Mouse (Mus musculus): Measurements from ENCODE around the gene Rpl23a.
"Not testable (repeated sequence)": the region's sequence is repeated elsewhere in the genome, so short reads cannot be mapped to it uniquely, and the experiment has no call there.

Rpl23a gene

DNA sequence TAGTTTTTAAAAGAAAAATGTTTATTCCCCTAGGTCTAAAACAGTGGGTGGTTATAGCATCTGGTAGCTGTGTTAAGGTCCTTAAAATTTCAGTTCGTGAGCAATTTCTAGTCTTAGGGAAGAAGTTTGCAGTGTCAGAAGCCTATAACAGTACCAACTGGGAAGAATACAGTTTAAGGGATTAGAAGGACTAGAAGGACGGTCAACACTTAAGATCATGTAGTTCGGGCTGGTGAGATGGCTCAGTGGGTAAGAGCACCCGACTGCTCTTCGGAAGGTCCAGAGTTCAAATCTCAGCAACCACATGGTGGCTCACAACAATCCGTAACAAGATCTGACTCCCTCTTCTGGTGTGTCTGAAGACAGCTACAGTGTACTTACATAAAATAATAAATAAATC, 1.3 kb upstream of the Rpl23a start:
- in situ Hi-C loops (cut with MboI, MseI): not testable (repeated sequence)

DNA sequence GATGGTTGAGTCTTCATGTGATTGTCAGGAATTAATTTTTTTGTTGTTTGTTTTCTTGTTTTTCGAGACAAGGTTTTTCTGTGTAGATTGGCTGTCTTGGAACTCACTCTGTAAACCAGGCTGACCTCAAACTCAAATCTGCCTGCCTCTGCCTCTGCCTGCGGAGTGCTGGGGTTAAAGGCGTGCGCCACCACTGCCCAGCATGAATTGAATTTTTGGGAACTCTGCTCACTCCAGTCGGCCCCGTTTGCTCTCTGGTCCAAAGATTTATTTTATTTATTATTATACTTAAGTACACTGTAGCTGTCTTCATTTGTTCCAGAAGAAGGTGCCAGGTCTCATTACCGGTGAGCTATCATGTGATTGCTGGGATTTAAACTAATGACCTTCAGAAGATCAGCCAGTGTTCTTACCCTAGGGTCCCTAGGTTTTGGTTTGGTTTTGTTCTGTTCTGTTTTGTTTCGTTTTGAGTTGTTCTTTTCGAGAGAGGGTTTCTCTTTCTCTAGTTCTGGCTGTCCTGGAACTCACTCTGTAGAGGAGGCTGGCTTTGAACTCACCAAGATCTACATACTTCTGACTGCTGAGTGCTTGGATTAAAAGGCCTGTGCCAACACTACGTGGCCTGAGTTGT, 615 bp upstream of the Rpl23a start:
- in situ Hi-C loops (cut with MboI, MseI): no loop called here

DNA sequence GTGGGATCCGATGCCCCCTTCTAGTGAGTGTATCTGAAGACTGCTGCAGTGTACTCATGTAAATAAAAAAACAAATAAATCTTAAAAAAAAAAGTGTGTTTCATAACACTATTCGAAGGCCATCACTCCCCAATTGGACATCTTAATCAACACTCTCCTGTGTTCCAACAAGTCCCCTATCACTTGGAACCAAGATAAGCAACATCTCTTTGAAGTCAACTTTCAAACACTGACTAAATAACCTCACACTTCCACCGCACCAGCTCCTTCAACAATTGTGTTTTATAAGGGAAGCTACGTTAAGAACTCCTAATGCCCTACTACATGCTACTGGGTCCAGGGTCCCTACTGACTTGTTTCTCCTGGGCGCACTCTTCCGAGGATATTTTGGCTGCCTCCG, 934 bp downstream of the Rpl23a start:
- in situ Hi-C loops (cut with MboI, MseI): no loop called here

DNA sequence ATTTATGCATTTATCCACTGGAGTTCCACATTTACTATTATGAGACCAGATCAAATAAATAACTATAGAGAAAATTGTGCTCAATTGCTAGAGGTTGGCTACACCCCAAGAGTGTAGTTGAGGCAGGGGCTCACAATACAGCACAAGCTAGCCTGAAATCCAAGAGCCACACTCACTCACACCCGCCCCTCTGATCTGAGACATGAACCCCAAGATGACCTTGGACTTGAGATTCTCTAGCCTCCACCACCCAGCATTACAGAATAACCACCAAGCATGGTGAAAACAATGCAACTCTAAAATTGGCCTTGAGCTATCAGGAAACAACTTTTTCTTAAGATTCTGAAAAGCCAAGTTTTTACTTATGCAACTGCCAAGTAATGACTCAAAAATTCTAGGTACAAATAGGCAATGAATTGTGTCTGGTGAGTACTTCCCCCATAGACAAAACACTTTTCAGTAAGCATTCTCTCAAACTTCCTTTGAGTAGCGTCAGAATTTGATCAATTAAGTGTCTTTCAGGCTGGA, 1.5 kb downstream of the Rpl23a start:
- in situ Hi-C loops (cut with MboI, MseI): no loop called here

DNA sequence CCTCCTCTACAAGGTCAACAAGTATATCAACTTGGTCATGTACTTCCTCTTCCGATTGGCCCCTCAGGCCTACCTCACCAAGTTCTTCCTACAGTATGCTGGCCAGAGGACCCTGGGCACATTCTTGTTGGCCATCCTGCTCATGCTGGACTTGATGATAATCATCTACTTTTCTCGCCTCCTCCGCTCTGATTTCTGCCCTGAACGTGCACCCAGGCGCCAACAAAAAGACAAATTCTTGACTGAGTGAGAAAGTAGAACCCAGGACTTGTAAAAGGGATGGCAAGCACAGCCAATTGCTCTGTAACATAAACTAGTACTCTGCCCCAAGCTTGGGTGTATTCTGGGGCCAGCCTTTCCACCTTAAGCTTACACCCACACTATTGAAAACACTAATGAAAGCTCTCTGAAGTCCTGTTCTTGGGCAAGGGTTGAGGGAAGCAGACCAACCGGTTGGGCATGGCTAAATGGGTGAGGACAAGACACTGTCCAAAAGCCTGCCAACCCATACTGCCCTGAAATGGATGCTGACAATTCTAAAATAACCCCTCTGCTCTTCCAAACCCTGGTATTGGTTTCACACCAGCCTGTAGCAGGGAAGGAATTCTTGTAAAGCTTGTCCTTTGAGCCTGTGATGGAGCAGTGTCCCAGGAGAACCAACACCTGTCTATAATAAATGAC, 3.2 kb downstream of the Rpl23a start:
- in situ Hi-C loops (cut with MboI, MseI): no loop called here

DNA sequence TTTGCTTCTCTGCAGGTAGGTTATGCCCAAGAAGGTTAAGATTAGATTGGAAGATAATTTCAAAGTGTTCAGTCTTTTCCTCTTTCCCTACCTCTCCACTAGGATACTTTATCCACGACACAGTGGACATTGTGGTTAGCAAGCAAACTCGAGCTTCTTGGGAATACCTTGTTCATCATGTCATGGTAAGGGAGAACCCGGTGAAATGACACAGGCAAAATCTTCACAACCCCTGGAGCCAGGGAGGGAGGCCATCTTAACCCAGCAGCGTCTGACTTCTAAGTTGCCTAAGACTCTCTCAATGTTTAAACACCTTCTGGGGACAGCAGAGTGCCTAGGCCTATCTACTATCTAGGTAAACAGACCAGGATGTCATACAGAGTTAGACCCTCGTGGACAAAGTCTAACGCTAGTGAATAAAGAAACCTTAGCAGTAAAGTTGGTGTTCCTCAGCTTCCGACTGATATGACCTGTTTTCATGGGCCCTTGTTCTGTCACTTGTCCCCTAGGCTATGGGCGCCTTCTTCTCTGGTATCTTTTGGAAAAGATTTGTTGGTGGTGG, 3.9 kb downstream of the Rpl23a start:
- in situ Hi-C loops (cut with MboI, MseI): no loop called here

DNA sequence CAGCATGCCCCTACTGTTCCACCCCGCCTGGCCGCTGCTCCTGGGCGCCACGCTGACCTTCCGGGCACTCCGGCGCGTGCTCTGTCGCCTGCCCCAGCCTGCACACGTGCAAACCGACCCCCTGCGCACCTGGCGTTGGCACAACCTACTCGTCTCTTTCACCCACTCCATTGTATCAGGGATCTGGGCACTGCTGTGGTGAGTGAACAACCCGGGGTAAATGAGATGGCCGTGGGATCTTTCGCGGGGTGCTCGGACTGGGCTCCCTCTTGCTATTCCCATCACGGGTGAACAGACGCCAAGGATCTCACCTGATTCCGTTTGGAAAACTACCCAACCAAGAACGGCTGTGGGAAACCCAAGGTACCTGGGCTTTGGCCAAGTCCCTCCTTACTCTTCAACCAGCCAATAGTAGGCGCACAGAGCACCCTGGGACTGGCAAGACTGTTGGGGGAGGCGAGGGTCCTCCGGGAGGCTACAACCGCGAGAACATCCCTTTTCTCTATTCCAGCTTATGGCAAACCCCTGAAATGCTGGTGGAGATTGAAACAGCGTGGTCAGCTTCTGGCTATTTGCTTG, 4.4 kb downstream of the Rpl23a start:
- in situ Hi-C loops (cut with MboI, MseI): no loop called here

DNA sequence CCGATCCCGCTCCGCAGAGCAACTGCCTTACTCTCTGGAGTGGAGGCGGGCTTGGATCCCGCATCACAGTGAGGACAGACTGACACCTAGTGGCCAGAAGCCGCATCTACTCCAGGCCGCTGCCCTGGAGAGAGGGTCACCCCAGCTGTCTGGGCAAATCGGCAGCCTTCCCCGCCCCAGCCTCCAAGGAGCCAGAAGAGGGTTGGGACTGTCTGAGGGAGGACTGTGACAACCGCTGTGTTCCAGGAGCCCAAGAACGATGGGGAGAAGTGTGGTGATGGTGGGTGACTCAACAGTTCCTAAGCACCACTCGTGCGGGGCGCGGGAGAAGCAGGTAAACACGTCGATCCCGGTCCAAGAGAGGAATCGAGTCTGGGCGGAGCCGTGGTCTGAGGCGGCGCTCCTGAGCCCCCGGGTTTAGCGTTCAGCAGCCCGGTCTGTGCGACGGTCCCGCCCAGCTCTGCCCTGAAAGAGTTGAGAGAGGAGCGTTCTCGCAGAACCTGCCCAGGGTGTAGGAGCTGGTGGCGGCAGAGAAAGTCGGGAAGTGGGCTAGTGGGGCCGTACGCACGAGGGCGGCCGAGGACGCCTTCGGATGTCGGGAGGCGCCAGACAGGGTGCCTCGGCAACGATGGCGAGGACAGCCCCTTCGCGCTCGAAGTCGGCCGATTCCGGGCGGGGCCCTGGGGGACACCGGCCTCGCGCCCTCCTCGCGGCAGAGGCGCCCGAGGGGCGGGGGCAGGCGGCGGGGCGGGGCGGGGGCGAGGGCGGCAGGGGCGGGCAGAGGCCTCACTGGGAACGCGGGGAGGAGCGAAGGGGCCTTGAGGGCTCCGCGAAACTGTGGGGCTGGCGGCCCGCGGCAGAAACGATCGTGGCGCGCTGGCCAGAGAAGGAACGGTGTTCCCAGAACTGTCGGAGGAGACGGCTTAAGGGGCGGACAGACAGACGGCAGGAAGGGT, 5.2 kb downstream of the Rpl23a start:
- in situ Hi-C loops (cut with MboI, MseI): no loop called here

DNA sequence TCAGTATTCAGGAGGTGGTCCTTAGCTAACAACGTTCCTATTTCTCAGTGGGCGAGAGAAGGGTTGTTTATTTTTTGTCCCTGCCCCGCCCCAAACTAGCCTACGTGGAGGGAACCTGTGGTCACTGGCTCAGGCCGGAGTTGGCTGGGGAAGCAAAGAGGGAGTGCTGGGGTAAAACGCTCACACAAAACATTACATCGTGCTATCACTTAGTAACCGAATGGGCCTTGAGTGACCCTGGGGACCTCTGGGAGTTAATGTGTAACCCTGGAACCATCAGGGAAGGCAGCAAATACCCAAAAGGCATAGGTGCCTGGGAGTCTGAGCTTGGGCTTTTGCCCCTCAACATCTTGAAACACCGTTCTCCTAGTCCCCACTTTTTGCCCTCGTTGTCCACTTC, 5.9 kb downstream of the Rpl23a start:
- in situ Hi-C loops (cut with MboI, MseI): no loop called here

DNA sequence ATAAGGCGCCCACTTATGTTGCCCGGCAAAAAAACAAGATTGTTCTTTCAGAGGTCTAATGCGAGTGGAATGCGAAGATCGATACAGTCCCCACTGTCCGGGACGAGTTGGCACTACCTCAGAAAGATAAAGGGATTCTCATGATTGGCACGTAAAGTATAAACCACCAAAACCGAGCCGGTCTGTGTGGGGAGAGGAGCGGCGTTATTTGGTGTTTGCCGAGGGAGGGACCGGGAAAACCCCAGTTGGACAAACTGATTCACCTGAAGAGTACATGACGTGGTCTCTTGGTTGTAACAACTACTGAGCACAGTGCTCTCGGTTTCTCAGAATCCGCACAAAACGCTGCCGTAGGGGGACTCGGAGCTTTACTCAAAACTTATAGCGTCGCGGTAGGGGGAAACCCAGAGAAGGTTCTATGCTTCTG, 6.5 kb downstream of the Rpl23a start:
- in situ Hi-C loops (cut with MboI, MseI): no loop called here

DNA sequence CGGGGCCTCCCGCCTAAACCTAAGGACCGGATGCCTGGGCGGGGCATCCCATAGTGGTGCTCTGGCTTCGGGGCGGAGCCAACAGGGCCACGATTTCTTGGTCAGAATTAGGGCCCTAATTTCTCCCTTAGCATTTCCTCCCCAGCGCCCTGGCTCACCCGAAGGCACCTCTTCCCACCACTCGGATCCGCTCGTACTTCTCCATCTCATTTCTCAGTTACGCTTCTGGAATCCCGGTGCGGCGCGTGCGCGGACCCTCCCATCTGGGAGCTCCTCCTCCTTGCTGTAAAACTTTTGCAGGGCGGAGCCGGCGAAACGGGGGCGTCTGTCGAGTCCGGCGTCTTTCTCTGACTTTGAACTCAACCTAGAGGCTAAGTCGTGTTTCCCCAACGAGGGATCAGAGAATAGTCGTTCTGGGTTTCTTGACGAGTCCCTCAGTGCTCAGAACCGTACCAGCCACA, 7.0 kb downstream of the Rpl23a start, which contains the start of the genes Nek8 and Tlcd1:
TSS of gene Nek8 (minus strand) at position 274 of the 461 bp plus-strand sequence.
TSS of gene Tlcd1 (plus strand) at position 310 of the 461 bp plus-strand sequence.
- in situ Hi-C loops (cut with MboI, MseI): no loop called here

DNA sequence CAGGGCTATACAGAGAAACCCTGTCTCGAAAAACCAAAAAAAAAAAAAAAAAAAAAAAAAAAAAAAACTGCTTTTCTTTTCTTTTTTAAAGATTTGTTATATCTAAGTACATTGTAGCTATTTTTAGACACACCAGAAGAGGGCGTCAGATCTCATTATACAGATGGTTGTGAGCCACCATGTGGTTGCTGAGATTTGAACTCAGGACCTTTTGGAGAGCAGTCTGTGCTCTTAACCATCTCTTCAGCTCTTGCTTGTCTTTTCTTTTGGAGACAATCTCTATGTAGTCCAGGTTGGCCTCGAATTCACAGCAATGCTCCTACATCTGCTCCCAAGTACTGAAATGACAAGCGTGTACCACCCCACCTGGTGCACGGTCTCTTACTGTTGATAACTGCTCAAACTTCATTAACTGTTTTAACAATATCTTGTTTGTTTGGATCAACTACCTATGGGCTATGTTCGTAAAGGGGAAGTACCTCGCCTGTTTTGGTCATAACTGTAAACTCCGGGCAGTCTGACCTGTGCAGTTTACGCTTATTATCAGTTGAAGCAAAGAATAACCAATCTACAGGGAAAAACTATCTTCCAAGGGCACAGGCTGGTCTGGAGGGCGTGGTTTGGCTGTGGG, 7.5 kb downstream of the Rpl23a start:
- in situ Hi-C loops (cut with MboI, MseI): no loop called here

DNA sequence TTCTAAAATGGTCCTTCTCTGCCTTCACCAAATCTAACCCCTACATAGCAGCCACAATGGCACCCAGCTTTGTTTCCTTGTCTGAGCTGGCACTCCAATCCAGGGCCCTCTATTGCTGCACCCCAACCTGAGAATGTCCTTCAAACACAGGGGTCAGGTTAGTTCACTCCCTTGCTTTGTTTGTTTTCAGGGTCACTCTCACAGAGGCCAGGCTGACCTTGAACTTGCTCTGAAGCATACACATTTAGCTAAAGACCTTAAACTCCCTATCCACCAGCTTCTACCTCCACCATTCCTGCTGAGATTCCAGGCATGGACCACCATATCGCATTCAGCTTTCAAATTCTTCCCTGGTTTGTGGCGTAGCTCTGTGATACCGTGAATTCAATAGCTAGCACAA, 8.9 kb downstream of the Rpl23a start:
- in situ Hi-C loops (cut with MboI, MseI): no loop called here

DNA sequence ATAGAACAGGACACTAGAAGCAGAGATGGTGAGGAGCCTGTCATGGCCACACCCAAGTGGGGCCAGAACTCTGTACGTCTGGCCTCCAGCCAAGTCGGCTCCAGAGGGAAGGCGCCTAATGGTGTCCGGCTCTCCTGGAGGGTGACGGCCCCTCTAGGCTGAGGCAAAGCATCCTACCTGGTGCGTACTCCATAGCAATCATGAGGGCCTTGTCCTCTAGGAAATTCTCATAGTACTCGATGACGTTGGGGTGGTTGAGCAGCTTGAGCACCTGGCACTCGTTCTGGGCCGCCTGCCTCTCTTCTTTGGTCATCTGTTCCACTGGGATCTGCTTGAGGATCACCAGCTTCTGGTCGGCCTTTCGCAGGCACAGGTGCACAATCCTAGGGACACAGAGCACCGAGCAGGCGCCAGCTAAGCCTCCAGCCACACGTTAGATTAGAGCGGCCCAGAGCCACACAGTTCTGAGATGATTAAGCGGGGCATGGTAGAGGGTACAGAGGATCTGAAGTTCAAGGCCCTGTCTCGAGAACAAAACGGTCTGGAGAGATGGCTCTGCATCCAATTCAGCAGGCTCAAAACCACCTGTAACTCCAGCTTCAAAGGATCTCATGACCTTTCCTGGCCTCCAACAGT, 10.5 kb downstream of the Rpl23a start:
- in situ Hi-C loops (cut with MboI, MseI): no loop called here

DNA sequence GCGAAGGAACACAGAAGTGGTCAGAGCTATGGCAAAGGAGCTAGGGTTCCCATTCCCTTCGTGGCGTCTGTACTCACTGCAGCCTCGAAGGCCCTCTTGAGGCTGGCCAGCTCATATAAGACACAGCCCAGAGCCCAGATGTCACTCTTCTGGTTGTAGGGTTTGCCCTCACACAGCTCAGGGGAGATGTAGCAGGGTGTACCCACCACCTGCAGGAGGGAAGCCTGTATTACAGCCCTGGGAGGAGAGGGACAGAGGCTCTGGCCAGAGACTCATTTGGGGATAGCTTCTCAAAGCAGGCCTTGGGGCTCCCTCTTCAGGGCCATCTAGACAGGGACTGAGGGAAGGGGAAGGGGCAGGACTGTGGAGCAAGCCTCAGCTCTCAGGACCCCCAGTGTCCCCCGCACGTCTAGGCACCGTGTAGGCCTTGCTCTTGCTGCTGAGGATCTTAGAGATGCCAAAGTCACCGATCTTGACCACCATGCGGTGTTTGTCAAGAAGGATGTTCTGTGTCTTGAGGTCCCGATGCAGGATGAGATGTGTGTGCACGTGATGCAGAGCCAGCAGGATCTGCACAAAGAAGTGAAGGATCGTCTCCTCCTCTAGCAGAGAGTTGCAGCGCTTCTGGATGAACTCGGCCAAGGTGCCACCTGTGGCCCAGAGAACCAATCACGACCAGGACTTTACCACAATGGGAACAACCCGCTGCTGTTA, 11.2 kb downstream of the Rpl23a start:
- in situ Hi-C loops (cut with MboI, MseI): no loop called here

DNA sequence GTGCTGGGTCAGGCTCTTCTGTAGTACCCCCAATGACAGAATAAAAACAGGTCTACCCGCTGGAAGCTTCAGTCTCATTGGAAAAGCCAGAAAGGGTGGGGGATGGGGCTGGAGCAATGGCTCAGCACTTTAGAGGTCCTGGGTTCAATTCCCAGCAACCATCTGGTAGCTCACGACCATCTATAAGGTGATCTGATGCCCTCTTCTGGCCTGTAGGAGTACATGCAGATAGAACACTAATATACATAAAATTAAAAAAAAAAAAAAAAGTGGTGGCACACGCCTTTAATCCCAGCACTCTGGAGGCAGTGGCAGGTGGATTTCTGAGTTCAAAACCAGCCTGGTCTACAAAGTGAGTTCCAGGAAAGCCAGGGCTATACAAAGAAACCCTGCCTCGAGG, 12.1 kb downstream of the Rpl23a start:
- in situ Hi-C loops (cut with MboI, MseI): no loop called here

DNA sequence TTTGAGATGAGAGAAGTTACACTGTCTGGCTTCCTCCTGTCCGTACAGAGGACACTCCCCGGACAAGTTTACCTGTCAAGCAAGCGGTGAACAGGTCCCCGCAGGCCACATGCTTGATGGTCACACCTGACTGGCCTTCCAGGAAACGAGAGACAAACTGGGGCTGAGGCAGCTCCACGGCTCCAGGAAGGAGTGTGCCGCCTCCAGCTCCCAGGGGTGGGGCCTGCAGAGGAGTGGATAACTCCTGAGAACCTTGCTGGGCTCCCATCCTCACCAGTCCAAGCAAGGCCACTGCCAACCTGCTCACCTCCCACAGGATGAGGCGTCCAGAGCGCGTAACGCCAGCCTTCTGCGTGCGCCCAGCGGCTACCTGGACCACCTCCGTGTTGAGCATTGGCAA, 13.1 kb downstream of the Rpl23a start:
- in situ Hi-C loops (cut with MboI, MseI): no loop called here

DNA sequence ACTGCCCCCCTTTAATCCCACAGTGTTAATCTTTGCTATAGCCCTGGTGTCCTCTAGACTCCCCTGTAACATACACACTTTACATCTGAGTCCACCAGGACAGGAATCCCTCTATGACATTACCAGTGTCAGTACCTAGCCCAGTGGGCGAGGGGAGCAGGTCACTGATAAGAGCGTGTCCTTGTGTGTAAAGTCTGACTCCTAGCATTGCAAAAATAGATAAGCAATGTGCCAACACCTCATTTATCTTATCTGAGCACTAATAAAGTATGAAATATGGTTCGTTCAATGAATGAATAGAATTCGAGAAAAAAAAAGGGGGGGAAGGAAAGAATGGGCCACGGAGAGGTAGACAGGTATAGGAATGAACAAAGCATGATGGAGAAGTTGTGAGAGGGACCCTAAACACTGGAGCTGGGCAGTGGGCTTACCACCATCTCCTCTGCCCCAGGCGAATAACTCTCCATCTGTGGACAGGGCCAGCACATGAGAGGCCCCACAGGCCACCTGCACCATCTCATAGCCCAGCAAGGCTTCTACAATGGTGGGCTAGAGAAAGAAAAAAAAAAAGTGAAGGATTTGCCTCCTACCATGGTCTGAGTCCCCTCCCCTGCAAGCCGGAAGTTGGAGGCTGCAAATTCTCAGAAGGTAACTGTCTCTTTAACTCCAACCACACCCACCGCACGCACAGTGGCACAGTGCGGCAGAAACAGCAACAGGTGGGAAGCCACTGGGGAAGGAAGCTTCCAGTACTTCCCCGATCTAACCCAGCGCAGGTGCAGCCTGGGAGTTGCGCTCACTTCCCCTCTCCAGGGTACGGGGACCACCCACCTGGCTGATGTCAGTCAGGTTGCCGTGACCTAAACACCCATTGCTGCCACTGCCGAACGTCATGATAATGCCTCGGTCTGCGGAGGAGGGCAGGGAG, 14.6 kb downstream of the Rpl23a start:
- in situ Hi-C loops (cut with MboI, MseI): no loop called here

All from T-helper 1 cell (primary cell).